Mouse (Mus musculus): ENCODE measurements around the gene Polr1b.

DNA sequence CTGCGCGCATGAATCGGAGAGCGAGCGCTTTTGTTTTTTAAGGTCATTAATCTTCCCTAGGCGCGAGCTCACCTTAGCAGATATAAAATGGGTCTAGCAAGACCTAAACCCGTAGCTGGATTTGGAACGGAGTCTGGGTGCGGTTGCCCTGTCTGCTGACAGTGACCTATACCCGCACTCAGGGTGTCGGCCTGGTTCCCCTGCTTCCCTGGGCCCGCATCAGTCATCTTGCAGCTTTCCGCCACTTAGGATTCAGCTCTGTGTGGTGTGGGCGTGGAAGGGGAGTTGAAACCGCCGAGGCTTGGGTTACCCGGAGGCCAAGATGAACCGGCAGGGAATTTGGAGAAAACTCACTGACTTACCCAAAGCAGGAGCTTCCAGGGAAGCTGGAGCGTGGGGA, 34.5 kb upstream of the Polr1b start:
- no peak for TF ChIP-seq GATA1 (IDR thresholded peaks at IDR 0.05; ENCODE audit: borderline replicate concordance, low read length)
- TF ChIP-seq CTCF (IDR thresholded peaks at IDR 0.05; ENCODE audit: low read depth, low read length): no peak

Data from G1E (cell line).